ENCODE assay signal across 8 mouse cellular contexts in the genomic region with DNA sequence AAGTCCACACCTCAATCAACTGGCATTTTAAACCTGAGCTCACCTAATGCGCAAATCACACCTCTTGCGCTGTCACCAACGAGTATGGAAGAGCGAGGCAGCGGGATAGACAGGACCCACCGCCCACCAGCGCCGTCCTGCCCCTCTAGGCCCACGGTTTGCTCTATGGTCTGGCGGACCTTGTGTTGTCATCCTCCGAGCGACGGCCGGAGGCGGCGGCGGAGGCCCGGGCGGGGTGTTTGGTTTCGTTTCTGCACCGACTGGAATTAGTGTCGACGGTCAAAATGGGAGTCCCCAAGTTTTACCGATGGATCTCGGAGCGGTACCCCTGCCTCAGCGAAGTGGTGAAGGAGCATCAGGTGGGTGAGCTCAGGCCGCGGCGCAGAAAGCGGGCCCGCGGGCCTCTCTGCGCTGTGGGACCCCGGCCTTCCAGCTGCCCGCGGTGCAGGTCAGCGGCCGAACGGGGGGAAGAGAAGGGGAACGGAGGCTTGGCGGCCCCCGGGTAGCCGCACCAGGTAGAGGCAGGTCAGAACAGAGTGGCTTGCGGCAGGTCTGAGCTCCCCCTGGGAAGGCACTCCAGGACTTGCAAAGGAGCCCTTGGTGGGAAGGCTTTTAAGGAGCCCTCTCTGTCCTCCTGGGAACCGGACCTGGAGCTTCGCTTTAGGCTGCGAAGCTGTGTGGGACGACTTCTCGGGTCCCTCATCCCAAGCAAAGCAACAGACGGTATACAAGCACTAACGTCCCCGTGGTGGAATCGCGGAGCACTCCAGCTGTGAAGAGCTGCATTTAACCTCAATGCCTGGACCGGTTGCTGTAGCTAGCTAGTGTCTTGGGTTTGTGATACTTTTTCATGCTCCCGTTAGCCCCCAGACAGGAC. TPM values are rescaled to one million over a fixed set of nuclear protein-coding genes. Genes with fewer than 3 reads are reported as not detected.
DNase-seq lines count a peak whose midpoint lies in the region; ATAC-seq lines count a peak whose summit lies in the region.

A gene (plus strand): TSS at position 176 of the 877 bp plus-strand sequence.

- WGBS in hindbrain, embryonic 12.5 days = under 1% methylated on average over 57 of the region's 57 CpGs

- H3K27me3 ChIP-seq in hindbrain, embryonic 12.5 days = no peaks in the 10 kb centered on the region

- peak; percentile 94 for DNase-seq in Muller cell, postnatal 12 days (ENCODE audit: inconsistent ontology term)
- peak; percentile 90 for DNase-seq in cerebellum, adult 9-11 months
- peak; percentile 82 to 86 for DNase-seq in frontal cortex, postnatal 10 days (ENCODE audit: low spot score in 2 of 2)
- DNase-seq in layer of hippocampus, postnatal 14 days (ENCODE audit: low spot score in 2 of 2) = peak; percentile 87 to 94
- peak; percentile 93 for DNase-seq in lung, postnatal 14 days
- DNase-seq in retina, adult 2 months (ENCODE audit: low read depth, low spot score) = peak; percentile 88
- DNase-seq in thymus, postnatal 36 days = peak; percentile 91

- H3K4me1 ChIP-seq in hindbrain, embryonic 12.5 days = 0 out of 2 replicates have a peak, but pooled peaks cover 4% of the 10 kb centered on the region

- ATAC-seq in hindbrain, embryonic 12.5 days (ENCODE audit: low FRiP score) = peak; percentile 98

- H3K27ac ChIP-seq in hindbrain, embryonic 12.5 days = peak within 1 kb of the TSS; percentile 91

- peak within 1 kb of the TSS; percentile 86 for H3K9ac ChIP-seq in hindbrain, embryonic 12.5 days

- peak within 1 kb of the TSS; percentile 75 for H3K4me2 ChIP-seq in hindbrain, embryonic 12.5 days (replicated peaks)

- peak within 1 kb of the TSS; percentile 92 for H3K4me3 ChIP-seq in hindbrain, embryonic 12.5 days

- H3K9me3 ChIP-seq in hindbrain, embryonic 12.5 days (replicated peaks) = no peaks in the 10 kb centered on the region

- 0 out of 2 replicates have a peak, but pooled peaks cover 3% of the 10 kb centered on the region for H3K36me3 ChIP-seq in hindbrain, embryonic 12.5 days

RNA-seq across cellular contexts. Expression of the gene that starts here (rescaled TPM):
- 22.9 and 27.4 TPM in 2 replicates for polyA plus RNA-seq in hindbrain, embryonic 12.5 days (2016; fragmentation: Nextera tagmentation; extraction: Ambion mirVana)
- total RNA-seq in layer of hippocampus, postnatal 14 days (2021) = 10 to 100 TPM; 27.6 to 32.1 TPM

Comparison
In these comparisons a context has a peak if more than half of its experiments do, and no peak if none do; other contexts are left out.
1. Peak in every context shown above with its lines: DNase-seq, ATAC-seq, H3K4me3 ChIP-seq and H3K27ac ChIP-seq.